Mouse (Mus musculus): Measurements from ENCODE around the gene Gm21679. TPM values are rescaled to one million over a fixed set of nuclear protein-coding genes. Genes with fewer than 3 reads are reported as not detected.
"Not testable (repeated sequence)": the region's sequence is repeated elsewhere in the genome, so short reads cannot be mapped to it uniquely, and the experiment has no call there.

Gm21679 gene
- not detected in 2 replicates for polyA plus RNA-seq (2015; fragmentation: Nextera tagmentation; extraction: Ambion mirVana)

GRCm38 (mm10) chrY:29683270-29683669 is at the start of gene Gm21679:
Gm21679 (minus strand) TSS chrY:29683370.
- no CpG with 5 or more reads among the region's 3 CpGs for WGBS (ENCODE audit: insufficient replicate concordance)
- H3K27me3 ChIP-seq (ENCODE audit: control insufficient read depth, insufficient read depth, low read depth, low read length); H3K9me3 ChIP-seq (replicated peaks; ENCODE audit: control insufficient read depth, low read length); ATAC-seq (ENCODE audit: low read depth); H3K4me3 ChIP-seq (ENCODE audit: low read depth, low read length); H3K4me1 ChIP-seq (ENCODE audit: control insufficient read depth, low read depth, low read length); H3K36me3 ChIP-seq (ENCODE audit: control insufficient read depth, insufficient read depth); H3K27ac ChIP-seq (ENCODE audit: low read length); H3K4me2 ChIP-seq (ENCODE audit: low read depth, low read length); H3K9ac ChIP-seq (ENCODE audit: low read depth, low read length): not testable (repeated sequence)
